Mouse (Mus musculus) 3134 (cell line): Measurements from ENCODE around the gene Itpr2.
A peak's percentile ranks its signal among the peaks of the same experiment; 100 is the strongest.

Experiments
- DNase-seq: peaks from one replicate; pipeline ENCODE4 v3.0.0-alpha.2; 2011; ENCODE audit warnings: low spot score; ENCODE audit not compliant: insufficient read length; ENCODE audit errors: extremely low read depth

Itpr2 gene

GRCm38 (mm10) chr6:146429694-146430380, 72.2 kb downstream of the Itpr2 start:
- peak; percentile 56 for DNase-seq

- DNase-seq: peak; percentile 60
These were observed 77.2 kb downstream of the Itpr2 start for GRCm38 (mm10) chr6:146424778-146425177.

GRCm38 (mm10) chr6:146424326-146424725, 77.7 kb downstream of the Itpr2 start:
- DNase-seq: no peak

GRCm38 (mm10) chr6:146420718-146421117, 81.3 kb downstream of the Itpr2 start:
- no peak for DNase-seq

GRCm38 (mm10) chr6:146416461-146416860, 85.6 kb downstream of the Itpr2 start:
- DNase-seq: no peak

- DNase-seq: no peak
These were observed 87.9 kb downstream of the Itpr2 start for GRCm38 (mm10) chr6:146414094-146414493.

GRCm38 (mm10) chr6:146411446-146412070, 90.5 kb downstream of the Itpr2 start:
- DNase-seq: no peak

- DNase-seq: no peak
These were observed 91.6 kb downstream of the Itpr2 start for GRCm38 (mm10) chr6:146410427-146410810.

GRCm38 (mm10) chr6:146409692-146410426, 92.2 kb downstream of the Itpr2 start:
- peak; percentile 76 for DNase-seq

GRCm38 (mm10) chr6:146405380-146405779, 96.6 kb downstream of the Itpr2 start:
- no peak for DNase-seq

GRCm38 (mm10) chr6:146404876-146405275, 97.1 kb downstream of the Itpr2 start:
- no peak for DNase-seq

- no peak for DNase-seq
These were observed 97.9 kb downstream of the Itpr2 start for GRCm38 (mm10) chr6:146404156-146404555.

- DNase-seq: no peak
These were observed 98.9 kb downstream of the Itpr2 start for GRCm38 (mm10) chr6:146402905-146403642.

GRCm38 (mm10) chr6:146397803-146398202, 104.2 kb downstream of the Itpr2 start:
- no peak for DNase-seq

- DNase-seq: no peak
These were observed 105.8 kb downstream of the Itpr2 start for GRCm38 (mm10) chr6:146396253-146396652.

- DNase-seq: no peak
These were observed 106.4 kb downstream of the Itpr2 start for GRCm38 (mm10) chr6:146395616-146396015.

GRCm38 (mm10) chr6:146392188-146392587, 109.8 kb downstream of the Itpr2 start:
- no peak for DNase-seq

GRCm38 (mm10) chr6:146390159-146390558, 111.9 kb downstream of the Itpr2 start:
- DNase-seq: no peak

- no peak for DNase-seq
These were observed 114.0 kb downstream of the Itpr2 start for GRCm38 (mm10) chr6:146388010-146388409.

- DNase-seq: no peak
These were observed 114.8 kb downstream of the Itpr2 start for GRCm38 (mm10) chr6:146387039-146387713.
